Comparison of ENCODE assay signal across 11 mouse cellular contexts in genomic region chr1:79806865-79807264, GRCm38 (mm10). TPM values are rescaled to one million over a fixed set of nuclear protein-coding genes. Genes with fewer than 3 reads are reported as not detected.
A peak's percentile ranks its signal among the peaks of the same experiment; 100 is the strongest.
DNase-seq lines count a peak whose midpoint lies in the region; ATAC-seq and TF ChIP-seq lines count a peak whose summit lies in the region.
"Had no signal": no experiment of that assay in that cellular context is flagged by ENCODE, and none has a peak within 500 bp of the region (broad histone marks: within the 10 kb centered on the region; RNA-seq: fewer than 3 reads in every experiment).

No protein-coding gene starts in this region.

- H3K4me2 ChIP-seq in midbrain, postnatal 0 days (ENCODE audit: low read depth, low read length, poor library complexity, severe bottlenecking): no peak overlapping the region
- no peak overlapping the region for H3K4me2 ChIP-seq in midbrain, embryonic 13.5 days (replicated peaks)
- H3K4me2 ChIP-seq: liver, embryonic 13.5 days had no signal

- TF ChIP-seq CTCF in midbrain, postnatal 0 days (IDR thresholded peaks at IDR 0.05): no peak
- TF ChIP-seq CTCF in kidney, adult 2 months (conservative IDR thresholded peaks at IDR 0.05; ENCODE audit: insufficient read depth, insufficient read length, low read depth, low read length): no peak

- no peak overlapping the region for H3K27ac ChIP-seq in midbrain, postnatal 0 days (ENCODE audit: low read depth, low read length)
- H3K27ac ChIP-seq in midbrain, embryonic 13.5 days: no peak overlapping the region
- H3K27ac ChIP-seq in kidney, adult 2 months (ENCODE audit: insufficient read depth, low read depth, low read length): no peak overlapping the region
- H3K27ac ChIP-seq: liver, embryonic 13.5 days had no signal

- H3K9me3 ChIP-seq in midbrain, postnatal 0 days (ENCODE audit: low read length): no peaks in the 10 kb centered on the region
- H3K9me3 ChIP-seq in midbrain, embryonic 13.5 days: no peaks in the 10 kb centered on the region
- H3K9me3 ChIP-seq: liver, embryonic 13.5 days had no signal

- peak; percentile 10 for DNase-seq in layer of hippocampus, adult 11-12 months (ENCODE audit: low spot score)
- DNase-seq in layer of hippocampus, postnatal 25 days (ENCODE audit: extremely low spot score in 1 of 2, low spot score in 1 of 2): no peak
- peak; percentile 72 for DNase-seq in midbrain, postnatal 0 days (ENCODE audit: low spot score)
- DNase-seq in kidney, adult 2 months: no peak
- DNase-seq: adrenal gland, postnatal 14 days; liver, embryonic 13.5 days had no signal

- no peak overlapping the region for H3K4me3 ChIP-seq in midbrain, postnatal 0 days (ENCODE audit: low read depth, low read length)
- H3K4me3 ChIP-seq in midbrain, embryonic 13.5 days (replicated peaks): no peak overlapping the region
- no peak overlapping the region for H3K4me3 ChIP-seq in kidney, adult 2 months (ENCODE audit: insufficient read depth, low read depth, low read length)
- H3K4me3 ChIP-seq: liver, embryonic 13.5 days had no signal

- H3K9ac ChIP-seq in midbrain, postnatal 0 days (replicated peaks; ENCODE audit: low read length, poor library complexity, severe bottlenecking): no peak overlapping the region
- H3K9ac ChIP-seq in midbrain, embryonic 13.5 days (replicated peaks): no peak overlapping the region
- H3K9ac ChIP-seq: liver, embryonic 13.5 days had no signal

- no peaks in the 10 kb centered on the region for H3K36me3 ChIP-seq in midbrain, postnatal 0 days (ENCODE audit: insufficient read depth, low read length)
- H3K36me3 ChIP-seq in midbrain, embryonic 13.5 days: 0 out of 2 replicates have a peak, but pooled peaks cover 3% of the 10 kb centered on the region
- no peaks in the 10 kb centered on the region for H3K36me3 ChIP-seq in kidney, adult 2 months (ENCODE audit: control insufficient read depth, insufficient read depth, low read length)
- H3K36me3 ChIP-seq: liver, embryonic 13.5 days had no signal

- 70% methylated on average over 5 of the region's 5 CpGs for WGBS in midbrain, postnatal 0 days
- WGBS in midbrain, embryonic 13.5 days: 78% methylated on average over 5 of the region's 5 CpGs
- 81% methylated on average over 5 of the region's 5 CpGs for WGBS in kidney, adult 2 months

- no peaks in the 10 kb centered on the region for H3K4me1 ChIP-seq in midbrain, postnatal 0 days (ENCODE audit: insufficient read depth, low read length)
- H3K4me1 ChIP-seq in midbrain, embryonic 13.5 days (replicated peaks): no peaks in the 10 kb centered on the region
- no peaks in the 10 kb centered on the region for H3K4me1 ChIP-seq in kidney, adult 2 months (ENCODE audit: control insufficient read depth, insufficient read depth, low read length)
- H3K4me1 ChIP-seq: liver, embryonic 13.5 days had no signal

- no peaks in the 10 kb centered on the region for H3K27me3 ChIP-seq in midbrain, postnatal 0 days (ENCODE audit: insufficient read depth, low read length)
- H3K27me3 ChIP-seq in midbrain, embryonic 13.5 days: no peaks in the 10 kb centered on the region
- no peaks in the 10 kb centered on the region for H3K27me3 ChIP-seq in kidney, adult 2 months (replicated peaks; ENCODE audit: control insufficient read depth, insufficient read depth, low read length)
- H3K27me3 ChIP-seq: liver, embryonic 13.5 days had no signal

- ATAC-seq in midbrain, postnatal 0 days (ENCODE audit: low FRiP score): no peak
- ATAC-seq in midbrain, embryonic 13.5 days: no peak
- peak; percentile 74 for ATAC-seq in common myeloid progenitor, adult 5-6 weeks (replicated peaks; ENCODE audit: low read depth, poor library complexity, severe bottlenecking)
- ATAC-seq in megakaryocyte-erythroid progenitor cell, adult 5-6 weeks (replicated peaks; ENCODE audit: low FRiP score, low TSS enrichment, poor library complexity, severe bottlenecking): peak; percentile 86
- ATAC-seq: intestine, postnatal 0 days had no signal

- no peak for TF ChIP-seq POLR2A in kidney, adult 2 months (IDR thresholded peaks at IDR 0.05; ENCODE audit: low read depth, low read length)

RNA-seq across cellular contexts. Expression of gene Wdfy1, which starts 30.9 kb away (rescaled TPM):
- total RNA-seq in layer of hippocampus, postnatal 25 days (2021): 10 to 100 TPM; 35.8 to 41.3 TPM
- 104 and 111 TPM in 2 replicates for total RNA-seq in midbrain, postnatal 0 days (2014; rRNA removed)
- polyA plus RNA-seq in midbrain, postnatal 0 days (2015; fragmentation: Nextera tagmentation; extraction: Ambion mirVana): 94.9 and 98.1 TPM in 2 replicates
- polyA plus RNA-seq in midbrain, embryonic 13.5 days (2015; fragmentation: Nextera tagmentation; extraction: Ambion mirVana): 113 and 118 TPM in 2 replicates
- total RNA-seq in common myeloid progenitor, adult 5-6 weeks (2017): 7.5 and 23.4 TPM in 2 replicates
- 11.6 and 19.0 TPM in 2 replicates for total RNA-seq in megakaryocyte-erythroid progenitor cell, adult 5-6 weeks (2014; fragmentation: Nextera tagmentation)
- total RNA-seq in megakaryocyte-erythroid progenitor cell, adult 5-6 weeks (2017): 4.1 and 9.3 TPM in 2 replicates
- 46.4 and 46.9 TPM in 2 replicates for polyA plus RNA-seq in kidney, adult 2 months (2012; rRNA removed)

RNA-seq across cellular contexts. Expression of gene Mrpl44, which starts 31.0 kb away (rescaled TPM):
- 10 to 100 TPM; 27.8 to 27.9 TPM for total RNA-seq in layer of hippocampus, postnatal 25 days (2021)
- total RNA-seq in midbrain, postnatal 0 days (2014; rRNA removed): 24.9 and 34.8 TPM in 2 replicates
- polyA plus RNA-seq in midbrain, postnatal 0 days (2015; fragmentation: Nextera tagmentation; extraction: Ambion mirVana): 36.0 and 36.4 TPM in 2 replicates
- 51.9 and 54.5 TPM in 2 replicates for polyA plus RNA-seq in midbrain, embryonic 13.5 days (2015; fragmentation: Nextera tagmentation; extraction: Ambion mirVana)
- 37.1 and 37.9 TPM in 2 replicates for total RNA-seq in common myeloid progenitor, adult 5-6 weeks (2017)
- 34.5 and 40.3 TPM in 2 replicates for total RNA-seq in megakaryocyte-erythroid progenitor cell, adult 5-6 weeks (2014; fragmentation: Nextera tagmentation)
- 33.3 and 35.4 TPM in 2 replicates for total RNA-seq in megakaryocyte-erythroid progenitor cell, adult 5-6 weeks (2017)
- polyA plus RNA-seq in kidney, adult 2 months (2012; rRNA removed): 16.0 and 21.4 TPM in 2 replicates

RNA-seq across cellular contexts. Expression of gene Serpine2, which starts 54.1 kb away (rescaled TPM):
- 100 to 1,000 TPM; 139 to 160 TPM for total RNA-seq in layer of hippocampus, postnatal 25 days (2021)
- 254 TPM in 2 replicates for total RNA-seq in midbrain, postnatal 0 days (2014; rRNA removed)
- 386 and 444 TPM in 2 replicates for polyA plus RNA-seq in midbrain, postnatal 0 days (2015; fragmentation: Nextera tagmentation; extraction: Ambion mirVana)
- 106 and 116 TPM in 2 replicates for polyA plus RNA-seq in midbrain, embryonic 13.5 days (2015; fragmentation: Nextera tagmentation; extraction: Ambion mirVana)
- total RNA-seq in common myeloid progenitor, adult 5-6 weeks (2017): 16.5 and 18.9 TPM in 2 replicates
- total RNA-seq in megakaryocyte-erythroid progenitor cell, adult 5-6 weeks (2014; fragmentation: Nextera tagmentation): 4.6 TPM in 1 of 2 replicates, not detected in the other
- 2.4 TPM in 1 of 2 replicates, not detected in the other for total RNA-seq in megakaryocyte-erythroid progenitor cell, adult 5-6 weeks (2017)
- 27.2 and 30.6 TPM in 2 replicates for polyA plus RNA-seq in kidney, adult 2 months (2012; rRNA removed)
- total RNA-seq: monocyte, adult 5-6 weeks had no signal

Comparison
In these comparisons a context has a peak if more than half of its experiments do, and no peak if none do; other contexts are left out.
1. DNase-seq: peak in layer of hippocampus, adult 11-12 months (single experiment) and midbrain, postnatal 0 days (single experiment); none in layer of hippocampus, postnatal 25 days (0 of 2) and kidney, adult 2 months (single experiment).
2. ATAC-seq: peak in common myeloid progenitor, adult 5-6 weeks (single experiment) and megakaryocyte-erythroid progenitor cell, adult 5-6 weeks (single experiment); none in midbrain, postnatal 0 days (single experiment) and midbrain, embryonic 13.5 days (single experiment).